Mouse (Mus musculus) frontal cortex, postnatal 10 days (tissue): ENCODE measurements at regions not wholly inside any gene's neighbourhood (a gene's known extent, or its start where the extent isn't known, plus 50 kb on each side); places are given as distances from the start of the nearest gene placed in this dataset.

ENCODE experiments used
- DNase-seq, 2 experiments: peaks; one replicate each; pipeline ENCODE4 v3.0.0; 2022; ENCODE audit warnings: low spot score in 2 of 2, mixed read lengths in 1 of 2

DNA sequence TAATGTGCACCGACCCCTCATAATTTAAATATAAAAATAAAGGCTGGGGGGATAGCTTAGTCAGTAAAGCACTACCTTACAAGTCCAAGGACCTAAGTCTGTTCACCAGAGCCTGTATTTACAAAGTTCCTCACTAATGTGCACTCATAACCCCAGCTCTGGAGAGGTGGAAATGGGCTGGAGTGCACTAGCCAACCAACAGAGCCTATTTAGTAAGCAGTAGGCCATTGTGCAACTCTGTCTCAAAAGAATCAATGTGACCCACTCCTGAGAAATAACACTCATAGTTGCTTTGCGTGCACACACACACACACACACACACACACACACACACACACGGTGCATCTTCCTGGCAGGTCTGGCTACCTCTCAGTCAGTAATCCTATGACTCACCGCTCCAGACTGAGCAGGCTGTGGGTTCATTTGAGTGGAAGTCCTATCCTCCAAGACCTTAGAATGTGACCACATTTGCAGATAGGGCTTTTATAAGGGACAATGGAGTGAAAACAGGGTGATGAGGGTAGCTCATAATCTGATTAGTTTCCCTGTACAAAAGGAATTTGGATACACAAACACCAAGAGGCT is 256.9 kb downstream of the Bcor start:
- no peak for DNase-seq

DNA sequence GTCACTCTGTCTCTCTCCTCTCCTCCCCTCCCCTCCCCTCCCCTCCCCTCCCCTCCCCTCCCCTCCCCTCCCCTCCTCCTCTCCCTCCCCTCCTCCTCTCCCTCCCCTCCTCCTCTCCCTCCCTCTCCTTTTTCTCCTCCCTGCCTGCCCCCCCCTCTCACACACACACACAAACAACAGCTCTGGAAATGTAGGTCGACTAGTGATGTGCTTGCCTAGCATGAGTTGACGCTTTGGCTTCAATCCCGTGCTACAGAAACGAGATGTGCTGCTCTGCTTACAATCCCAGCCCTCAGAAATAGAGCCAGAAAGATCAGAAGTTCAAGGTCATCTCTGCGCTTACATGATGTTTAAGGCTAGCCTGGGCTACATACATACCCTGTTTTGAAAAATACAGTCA is 254.9 kb downstream of the Bcor start:
- no peak for DNase-seq

GRCm38 (mm10) chrX:11907167-11907566 is 253.0 kb downstream of the Bcor start:
- DNase-seq, result no peak

DNA sequence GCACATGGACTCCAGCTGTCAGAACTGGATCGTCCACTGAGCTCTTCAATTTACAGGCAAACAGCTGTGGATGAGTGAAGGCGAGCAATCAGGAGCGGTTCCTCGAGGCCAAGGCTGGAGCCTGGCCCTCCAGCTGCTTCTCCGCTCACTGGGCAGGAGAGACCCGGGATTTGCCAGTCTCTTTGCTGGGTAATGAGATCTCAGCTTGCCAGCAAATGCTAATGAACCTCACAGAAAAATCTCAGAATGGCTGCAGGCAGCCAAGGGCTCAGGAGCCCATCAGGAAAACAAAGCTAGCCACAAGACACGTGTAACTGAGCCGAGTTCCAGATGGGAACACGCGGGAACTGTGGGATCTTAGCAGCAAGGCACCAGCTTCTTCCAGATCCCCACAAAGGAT is 244.2 kb downstream of the Bcor start:
- DNase-seq, result no peak

GRCm38 (mm10) chrX:11920231-11920630 is 239.9 kb downstream of the Bcor start:
- DNase-seq, result no peak

- no peak for DNase-seq
Measured at GRCm38 (mm10) chrX:11924639-11925302, 235.4 kb downstream of the Bcor start.

GRCm38 (mm10) chrX:11926868-11927535 is 233.2 kb downstream of the Bcor start:
- no peak for DNase-seq

GRCm38 (mm10) chrX:11929448-11929847 is 230.7 kb downstream of the Bcor start:
- no peak for DNase-seq

GRCm38 (mm10) chrX:11931432-11931831 is 228.7 kb downstream of the Bcor start:
- DNase-seq, result no peak

DNA sequence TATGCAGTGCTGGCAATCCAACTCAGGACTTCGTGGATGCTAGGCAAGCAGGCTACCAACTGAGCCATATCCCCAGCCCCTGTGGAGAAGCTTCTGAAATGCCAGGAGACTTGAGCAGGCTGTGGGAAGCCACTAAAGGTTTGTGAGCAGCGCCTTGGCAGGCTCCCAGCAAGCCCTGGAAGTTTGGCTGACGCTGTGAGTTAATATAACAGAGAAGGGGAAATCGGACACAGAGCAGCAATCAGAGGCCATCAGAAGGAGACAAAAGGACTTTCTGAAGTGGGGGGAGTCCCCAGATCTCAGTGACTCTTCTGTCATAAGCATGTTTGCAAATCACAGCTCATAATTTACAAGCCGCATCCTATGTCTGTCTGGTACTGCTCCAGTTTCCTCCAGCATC is 224.8 kb downstream of the Bcor start:
- peak in 1 of 2 experiments; percentile 40 for DNase-seq

DNA sequence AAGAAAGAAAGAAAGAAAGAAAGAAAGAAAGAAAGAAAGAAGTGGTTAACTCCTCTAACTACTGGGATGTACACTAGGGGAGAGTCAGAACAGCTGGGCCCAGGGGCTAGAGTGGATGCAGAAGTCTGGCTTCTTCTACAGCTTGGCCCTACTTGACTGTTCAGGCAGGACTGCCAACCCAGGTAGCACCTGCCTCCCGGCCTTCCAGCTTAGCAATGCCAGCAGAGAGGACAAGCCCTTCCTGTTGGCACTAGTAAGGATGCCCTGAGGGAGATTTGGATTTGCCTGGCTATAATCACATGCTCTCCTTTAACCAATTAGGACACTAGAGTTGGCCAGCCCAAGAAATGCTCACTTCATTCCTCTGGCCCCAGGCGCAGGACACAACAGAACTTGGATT is 219.9 kb downstream of the Bcor start:
- no peak for DNase-seq

- DNase-seq, result no peak
Measured at GRCm38 (mm10) chrX:11943367-11943766, 216.8 kb downstream of the Bcor start.

DNA sequence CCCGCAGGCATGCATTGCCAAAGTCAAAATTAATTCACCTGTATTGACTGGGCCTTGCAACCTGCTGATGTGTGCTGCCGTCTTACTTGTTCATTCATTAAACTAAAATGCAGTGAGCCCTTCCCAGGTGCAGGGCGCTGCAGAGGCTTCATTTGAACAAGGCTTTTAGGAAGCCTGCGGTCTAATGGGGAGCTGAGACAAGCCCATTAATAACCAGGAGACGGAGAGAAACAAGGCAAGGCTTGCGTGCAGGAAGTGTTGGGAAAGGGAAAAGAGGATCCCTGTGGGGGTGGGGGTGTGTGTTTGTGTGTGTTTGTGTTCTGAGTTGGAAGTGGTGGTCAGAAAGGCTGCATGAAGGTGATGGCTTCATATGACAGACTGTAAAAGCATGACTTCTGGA is 215.6 kb downstream of the Bcor start:
- no peak for DNase-seq

GRCm38 (mm10) chrX:11945280-11945679 is 214.9 kb downstream of the Bcor start:
- DNase-seq, result no peak

DNA sequence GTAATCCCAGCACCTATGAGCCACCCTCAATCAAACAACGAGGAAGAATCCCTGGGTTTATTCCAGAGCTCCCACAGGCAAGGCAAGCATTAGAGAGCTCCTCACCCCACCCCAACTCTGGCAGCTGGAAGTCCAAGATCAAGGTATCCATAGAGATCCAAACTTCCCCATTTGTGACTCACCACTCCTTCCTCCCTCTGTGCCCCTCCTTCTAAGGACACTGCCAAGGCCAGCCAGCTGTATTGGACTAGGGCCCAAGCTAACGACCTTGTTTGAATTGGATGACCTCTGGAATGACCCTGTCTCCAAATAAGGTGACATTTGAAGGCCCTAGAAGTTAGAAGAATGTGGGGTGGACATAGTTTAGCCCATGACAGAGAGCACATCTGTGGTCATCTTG is 208.0 kb downstream of the Bcor start:
- no peak for DNase-seq

- DNase-seq, result no peak
Measured at GRCm38 (mm10) chrX:11956194-11956593, 204.0 kb downstream of the Bcor start.

GRCm38 (mm10) chrX:11957011-11957410 is 203.1 kb downstream of the Bcor start:
- no peak for DNase-seq

- no peak for DNase-seq
Measured at GRCm38 (mm10) chrX:11959871-11960552, 200.1 kb downstream of the Bcor start.

DNA sequence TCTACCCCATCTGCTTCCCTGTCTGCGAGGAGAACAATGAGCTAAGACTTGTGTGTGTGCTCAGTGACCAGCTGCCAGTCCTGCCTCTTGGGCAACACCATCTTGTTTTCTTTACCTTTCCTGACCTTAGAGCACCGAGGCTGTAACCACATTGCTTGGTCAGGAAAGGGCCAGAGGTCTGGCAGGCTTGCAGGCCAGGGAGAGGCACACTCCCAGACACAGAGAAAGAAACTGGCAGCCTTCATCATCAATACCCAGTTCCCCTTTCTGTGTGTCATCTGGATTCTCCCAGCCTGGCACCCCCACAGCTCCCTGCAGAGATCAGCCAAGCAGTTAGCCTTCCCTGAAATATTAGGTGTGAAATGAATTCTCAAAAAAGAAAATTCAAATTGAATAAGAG is 198.8 kb downstream of the Bcor start:
- no peak for DNase-seq

GRCm38 (mm10) chrX:11964428-11964827 is 195.7 kb downstream of the Bcor start:
- no peak for DNase-seq

GRCm38 (mm10) chrX:11978679-11979078 is 181.5 kb downstream of the Bcor start:
- no peak for DNase-seq

DNA sequence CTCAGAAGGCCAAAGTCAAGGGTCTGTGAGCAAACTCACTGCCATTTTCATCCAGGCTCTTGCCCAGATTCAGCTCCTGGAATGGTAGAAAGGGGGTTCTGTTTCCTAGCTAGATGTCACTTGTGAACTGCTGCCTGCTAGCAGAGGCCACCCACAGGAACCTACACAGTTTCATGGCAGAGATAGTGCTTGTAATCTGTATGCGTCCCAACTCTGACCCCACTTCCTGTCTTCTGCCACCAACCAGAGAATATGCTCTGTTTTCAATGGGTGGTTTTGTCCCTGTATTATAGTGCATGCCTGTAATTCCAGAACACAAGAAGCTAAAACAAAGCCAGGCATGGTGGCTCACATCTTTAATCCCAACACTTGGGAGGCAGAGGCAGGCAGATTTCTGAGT is 176.9 kb downstream of the Bcor start:
- no peak for DNase-seq
